Mouse (Mus musculus) C2C12 (cell line): ENCODE measurements around the gene Surf6. TPM values are rescaled to one million over a fixed set of nuclear protein-coding genes. Genes with fewer than 3 reads are reported as not detected.

ENCODE experiments used
- H3K27me3 ChIP-seq: one replicate; pipeline ENCODE4 v1.6.1; 2011; ENCODE audit not compliant: control insufficient read depth, insufficient read depth, insufficient read length
- H3K36me3 ChIP-seq: one replicate; pipeline ENCODE4 v1.6.1; 2011; ENCODE audit not compliant: control insufficient read depth, insufficient read depth
- H3K4me3 ChIP-seq: one replicate; pipeline ENCODE4 v1.5.1; 2011; ENCODE audit warnings: mild to moderate bottlenecking, control low read depth; ENCODE audit not compliant: poor library complexity, insufficient read depth, severe bottlenecking
- H3K79me2 ChIP-seq: one replicate; pipeline ENCODE4 v1.6.1; 2011; ENCODE audit not compliant: control insufficient read depth, insufficient read depth
- H3K79me3 ChIP-seq: one replicate; pipeline ENCODE4 v1.6.1; 2011; ENCODE audit warnings: low read depth, control low read depth
- H3ac ChIP-seq: one replicate; pipeline ENCODE3; 2011; ENCODE audit warnings: low read depth; ENCODE audit not compliant: control insufficient read depth, insufficient read length
- CEBPB ChIP-seq: IDR thresholded peaks from one replicate; pipeline ENCODE4 v1.6.1; 2011; ENCODE audit warnings: low read depth, mild to moderate bottlenecking, control low read depth, moderate library complexity
- CTCF ChIP-seq: IDR thresholded peaks from one replicate; pipeline ENCODE4 v1.5.1; 2011; ENCODE audit not compliant: control insufficient read depth, insufficient read depth, insufficient read length
- FOSL1 ChIP-seq: IDR thresholded peaks from one replicate; pipeline ENCODE4 v1.8.0; 2011; ENCODE audit warnings: mild to moderate bottlenecking, low read length; ENCODE audit not compliant: poor library complexity, insufficient read depth, severe bottlenecking
- MAX ChIP-seq: IDR thresholded peaks from one replicate; pipeline ENCODE4 v1.6.1; 2011; ENCODE audit warnings: mild to moderate bottlenecking, control low read depth
- MYOD1 ChIP-seq: IDR thresholded peaks from one replicate; pipeline ENCODE4 v1.6.1; 2011; ENCODE audit warnings: low read depth; ENCODE audit not compliant: control insufficient read depth, insufficient read length
- MYOG ChIP-seq: IDR thresholded peaks from one replicate; pipeline ENCODE4 v1.6.1; 2011; ENCODE audit not compliant: control insufficient read depth, insufficient read length; ENCODE audit errors: extremely low read depth
- USF1 ChIP-seq: IDR thresholded peaks from one replicate; pipeline ENCODE4 v1.6.1; 2011; ENCODE audit warnings: low read depth, mild to moderate bottlenecking, control low read depth, moderate library complexity
- polyA plus RNA-seq: library from polyadenylated mRNA; unstranded; fragments of >200 nt; fragmentation: generic; extraction: Trizol; gene quantifications from one replicate; pipeline ENCODE4 v1.2.1, GENCODE M21; 2012; ENCODE audit warnings: missing spikeins

Gene Surf6
- polyA plus RNA-seq, 1 experiment = 20.1 TPM

GRCm38 (mm10) chr2:26870666-26871065 lies 32.0 kb downstream of the Surf6 start:
- TF ChIP-seq USF1 (no peak), MYOG (no peak), CEBPB (no peak), FOSL1 (no peak), MAX (no peak), MYOD1 (no peak), CTCF (no peak)
- H3K4me3 ChIP-seq = no peak overlapping the region
- H3K36me3 ChIP-seq = no peaks in the 10 kb centered on the region
- H3K27me3 ChIP-seq = peaks cover 36% of the 10 kb centered on the region
- no peaks in the 10 kb centered on the region for H3K79me2 ChIP-seq
- H3ac ChIP-seq = no peak overlapping the region
- H3K79me3 ChIP-seq = no peaks in the 10 kb centered on the region

GRCm38 (mm10) chr2:26864879-26865278 lies 37.8 kb downstream of the Surf6 start, which contains the start of gene Abo:
Gene Abo, minus strand, starts transcription at chr2:26864979.
- no peaks in the 10 kb centered on the region for H3K36me3 ChIP-seq
- H3K4me3 ChIP-seq = no peak within 1 kb of the TSS
- H3K79me3 ChIP-seq = no peaks in the 10 kb centered on the region
- no peak within 1 kb of the TSS for H3ac ChIP-seq
- no peaks in the 10 kb centered on the region for H3K79me2 ChIP-seq
- no peak for TF ChIP-seq CTCF
- TF ChIP-seq MAX = no peak
- TF ChIP-seq CEBPB = no peak
- no peak for TF ChIP-seq MYOD1
- no peak for TF ChIP-seq MYOG
- TF ChIP-seq FOSL1 = no peak
- TF ChIP-seq USF1 = no peak
- peaks cover 25% of the 10 kb centered on the region for H3K27me3 ChIP-seq

- no peaks in the 10 kb centered on the region for H3K79me3 ChIP-seq
- no peak overlapping the region for H3ac ChIP-seq
- TF ChIP-seq MYOG = no peak
- no peak for TF ChIP-seq MYOD1
- no peak for TF ChIP-seq MAX
- TF ChIP-seq FOSL1 = no peak
- TF ChIP-seq CEBPB = no peak
- TF ChIP-seq USF1 = no peak
- no peak for TF ChIP-seq CTCF
- H3K27me3 ChIP-seq = peaks cover 14% of the 10 kb centered on the region
- H3K4me3 ChIP-seq = no peak overlapping the region
- no peaks in the 10 kb centered on the region for H3K36me3 ChIP-seq
- no peaks in the 10 kb centered on the region for H3K79me2 ChIP-seq
Observed at GRCm38 (mm10) chr2:26862856-26863255, 39.8 kb downstream of the Surf6 start.

GRCm38 (mm10) chr2:26847706-26848105 lies 55.0 kb downstream of the Surf6 start:
- Histone ChIP-seq H3K36me3 (no peaks in the 10 kb centered on the region), H3K27me3 (peaks cover 14% of the 10 kb centered on the region), H3ac (no peak overlapping the region), H3K79me3 (no peaks in the 10 kb centered on the region), H3K79me2 (no peaks in the 10 kb centered on the region), H3K4me3 (no peak overlapping the region)
- TF ChIP-seq MYOG = no peak
- TF ChIP-seq MYOD1 = no peak
- no peak for TF ChIP-seq CEBPB
- TF ChIP-seq USF1 = no peak
- TF ChIP-seq FOSL1 = no peak
- TF ChIP-seq MAX = no peak
- TF ChIP-seq CTCF = no peak

Other genes starting within 250 kb of the Surf6 start
- gene Lcn4, start 231.6 kb downstream of the Surf6 start, polyA plus RNA-seq = not detected
- not detected for gene Abo, start 37.9 kb downstream of the Surf6 start, polyA plus RNA-seq
- 71.0 TPM for gene Med22, start 7.8 kb upstream of the Surf6 start, polyA plus RNA-seq
- gene Rpl7a, start 7.9 kb upstream of the Surf6 start, polyA plus RNA-seq = 3,080 TPM
- 42.6 TPM for gene Surf2, start 13.5 kb upstream of the Surf6 start, polyA plus RNA-seq
- 40.8 TPM for gene Surf1, start 13.7 kb upstream of the Surf6 start, polyA plus RNA-seq
- gene Surf4, start 31.0 kb upstream of the Surf6 start, polyA plus RNA-seq = 165 TPM
- not detected for gene Stkld1, start 31.2 kb upstream of the Surf6 start, polyA plus RNA-seq
- 30.0 TPM for gene Rexo4, start 61.5 kb upstream of the Surf6 start, polyA plus RNA-seq
- 0.09 TPM for gene Adamts13, start 70.5 kb upstream of the Surf6 start, polyA plus RNA-seq
- 18.4 TPM for gene Cacfd1, start 107.0 kb upstream of the Surf6 start, polyA plus RNA-seq
- gene Slc2a6, start 125.1 kb upstream of the Surf6 start, polyA plus RNA-seq = 0.55 TPM
- gene Mymk, start 169.3 kb upstream of the Surf6 start, polyA plus RNA-seq = 3.8 TPM
- gene Adamtsl2, start 176.5 kb upstream of the Surf6 start, polyA plus RNA-seq = 0.04 TPM
- gene Fam163b, start 239.6 kb upstream of the Surf6 start, polyA plus RNA-seq = not detected